Mouse (Mus musculus) kidney, embryonic 14.5 days (tissue): Measurements from ENCODE around the gene A730071L15Rik. TPM values are rescaled to one million over a fixed set of nuclear protein-coding genes. Genes with fewer than 3 reads are reported as not detected.

Experiments
- ATAC-seq: fragments of 200-750 bp; cut with Nextera tagmentation; 2 replicates; pipeline ENCODE4 v1.8.0; 2017; ENCODE audit warnings: moderate number of reproducible peaks, mild to moderate bottlenecking, moderate TSS enrichment, moderate library complexity; ENCODE audit not compliant: low FRiP score, low TSS enrichment
- H3K27ac ChIP-seq: fragments of 300-500 bp; sonication (generic); 2 replicates; pipeline ENCODE4 v1.5.1; 2014; ENCODE audit warnings: low read depth, mild to moderate bottlenecking, low read length, moderate library complexity, mixed read lengths
- H3K27me3 ChIP-seq: fragments of 300-500 bp; sonication (generic); 2 replicates; pipeline ENCODE4 v1.6.1; 2014; ENCODE audit warnings: mild to moderate bottlenecking, low read length; ENCODE audit not compliant: control insufficient read depth, insufficient read depth
- H3K36me3 ChIP-seq: fragments of 300-500 bp; sonication (generic); 2 replicates; pipeline ENCODE4 v1.6.1; 2014; ENCODE audit warnings: low read length, mixed read lengths; ENCODE audit not compliant: control insufficient read depth, insufficient read depth
- H3K4me1 ChIP-seq: fragments of 300-500 bp; sonication (generic); 2 replicates; pipeline ENCODE4 v1.6.1; 2014; ENCODE audit warnings: low read length, mixed read lengths; ENCODE audit not compliant: control insufficient read depth, insufficient read depth
- H3K4me2 ChIP-seq: fragments of 300-500 bp; sonication (generic); replicated peaks from 2 replicates; pipeline ENCODE4 v1.6.1; 2014; ENCODE audit warnings: low read depth, mild to moderate bottlenecking, low read length
- H3K4me3 ChIP-seq: fragments of 300-500 bp; sonication (generic); 2 replicates; pipeline ENCODE4 v1.5.1; 2014; ENCODE audit warnings: mild to moderate bottlenecking, low read length
- H3K9ac ChIP-seq: fragments of 300-500 bp; sonication (generic); 2 replicates; pipeline ENCODE4 v1.6.1; 2014; ENCODE audit warnings: low read depth, mild to moderate bottlenecking, low read length, moderate library complexity
- H3K9me3 ChIP-seq: fragments of 300-500 bp; sonication (generic); 2 replicates; pipeline ENCODE4 v1.6.1; 2016; ENCODE audit warnings: low read length; ENCODE audit not compliant: control insufficient read depth
- WGBS: fragments of 180-500 bp; shearing (Covaris S2); extraction: QIAGEN DNeasy Blood & Tissue Kit; methylation state at CpG from one replicate; pipeline ENCODE4 v1.1.7; 2014; 5-methylcytosine and 5-hydroxymethylcytosine counted together
- polyA plus RNA-seq: library from polyadenylated mRNA; unstranded; fragments of >200 nt; fragmentation: Nextera tagmentation; extraction: Ambion mirVana; gene quantifications from 2 replicates; pipeline ENCODE4 v1.2.1, GENCODE M21; 2014

The A730071L15Rik gene
- polyA plus RNA-seq, 1 experiment from 2014 or later: 0.74 TPM

DNA sequence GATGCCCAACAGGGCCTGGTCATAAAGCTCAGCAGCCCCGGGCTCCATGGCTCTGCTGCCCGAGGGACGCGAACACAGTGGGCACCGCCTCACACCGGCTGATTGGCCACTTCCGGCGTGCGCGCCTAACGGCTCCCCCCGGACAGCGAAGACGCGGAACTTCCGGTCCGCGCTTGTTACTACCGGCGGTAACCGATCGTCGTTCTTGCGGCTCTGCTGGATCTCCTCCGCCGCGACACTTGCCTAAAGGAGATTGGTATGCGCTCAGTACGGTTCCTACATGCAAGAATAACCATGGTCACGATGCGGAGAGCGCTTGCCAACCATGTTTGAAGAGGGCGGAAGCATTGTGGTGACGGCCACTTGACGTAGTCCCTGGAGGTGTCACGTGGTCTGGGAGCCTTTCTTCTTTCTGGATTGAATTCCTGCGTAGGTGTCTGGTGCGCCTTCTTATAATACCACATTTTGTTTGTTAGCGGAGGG, 299 bp downstream of the A730071L15Rik start, which contains the start of gene Nudcd3:
TSS of gene Nudcd3 (minus strand) at position 329 of the 483 bp plus-strand sequence.
- under 1% methylated on average over 39 of the region's 39 CpGs for WGBS
- Histone ChIP-seq H3K36me3 (no peaks in the 10 kb centered on the region), H3K4me3 (peak within 1 kb of the TSS; percentile 78), H3K27ac (peak within 1 kb of the TSS; percentile 98), H3K9ac (peak within 1 kb of the TSS; percentile 91), H3K4me2 (peak within 1 kb of the TSS; percentile 70), H3K9me3 (no peaks in the 10 kb centered on the region), H3K4me1 (peaks cover 12% of the 10 kb centered on the region), H3K27me3 (no peaks in the 10 kb centered on the region)
- peak; percentile 96 for ATAC-seq

DNA sequence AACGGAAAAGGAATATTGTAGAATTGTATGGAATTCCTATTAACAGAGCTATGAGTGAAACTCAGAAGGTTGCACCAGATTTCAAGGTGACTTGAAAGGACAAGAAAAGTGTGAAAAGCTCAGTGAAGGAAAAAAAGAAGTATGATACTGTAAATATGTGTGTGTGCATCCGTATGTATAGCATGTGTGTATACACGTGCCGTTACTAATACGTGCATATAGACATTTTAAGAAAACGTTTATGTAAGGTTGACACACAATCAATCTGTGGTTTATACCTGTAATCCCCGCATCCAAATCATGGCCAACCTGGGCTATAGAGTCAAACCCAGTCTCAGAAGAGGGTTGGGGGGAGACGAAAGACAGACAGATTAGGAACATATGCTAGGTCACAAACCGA, 741 bp downstream of the A730071L15Rik start:
- peak overlapping the region; percentile 78 for H3K4me3 ChIP-seq
- H3K9me3 ChIP-seq: no peaks in the 10 kb centered on the region
- peak overlapping the region; percentile 98; the same call in 1 of the 2 replicates for H3K27ac ChIP-seq
- no peaks in the 10 kb centered on the region for H3K27me3 ChIP-seq
- H3K4me2 ChIP-seq: peak overlapping the region; percentile 70
- H3K36me3 ChIP-seq: no peaks in the 10 kb centered on the region
- no peak for ATAC-seq
- H3K9ac ChIP-seq: peak overlapping the region; percentile 91
- WGBS: 27% methylated on average over 9 of the region's 9 CpGs
- peaks cover 12% of the 10 kb centered on the region for H3K4me1 ChIP-seq

DNA sequence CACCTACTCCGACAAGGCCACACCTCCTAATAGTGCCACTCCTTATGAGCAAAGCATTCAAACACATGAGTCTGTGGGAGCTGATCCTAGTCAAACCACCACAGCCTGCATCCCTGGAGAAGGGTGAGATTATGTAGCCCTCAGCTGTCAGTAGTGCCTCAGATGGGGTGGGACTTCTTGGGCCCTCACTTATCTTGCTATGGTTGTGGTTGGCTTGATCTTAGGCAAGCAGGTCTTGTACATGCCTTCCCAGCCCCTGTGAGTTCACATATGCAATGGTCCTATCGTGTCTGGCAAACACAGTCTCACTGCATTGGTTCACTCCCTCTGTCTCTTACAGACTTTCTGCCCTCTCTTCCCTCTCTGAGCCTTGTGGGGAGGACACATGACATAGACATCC, 7.3 kb downstream of the A730071L15Rik start:
- WGBS: 81% methylated on average over 2 of the region's 2 CpGs
- H3K4me3 ChIP-seq: no peak overlapping the region
- no peak overlapping the region for H3K9ac ChIP-seq
- H3K27me3 ChIP-seq: no peaks in the 10 kb centered on the region
- no peaks in the 10 kb centered on the region for H3K4me1 ChIP-seq
- no peaks in the 10 kb centered on the region for H3K36me3 ChIP-seq
- no peak for ATAC-seq
- no peak overlapping the region for H3K27ac ChIP-seq
- H3K4me2 ChIP-seq: no peak overlapping the region
- H3K9me3 ChIP-seq: no peaks in the 10 kb centered on the region

DNA sequence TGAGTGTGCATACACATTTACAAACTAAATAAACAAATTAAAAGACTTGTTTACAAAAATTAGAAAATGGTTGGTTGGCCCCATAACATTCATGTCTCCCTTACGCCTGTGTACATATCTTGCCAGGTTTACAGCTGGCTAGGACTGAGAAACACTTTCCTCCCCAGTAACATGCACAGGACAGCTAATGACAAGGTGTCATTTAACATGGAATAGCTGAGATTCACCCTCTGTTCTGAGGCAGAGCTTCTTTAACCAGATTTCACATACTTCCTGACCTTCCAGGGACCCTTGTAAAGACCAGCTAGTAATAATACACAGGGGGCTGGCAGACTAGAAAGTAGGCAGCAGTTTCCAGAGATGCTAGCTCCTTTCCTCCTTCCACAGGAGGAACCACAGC, 8.3 kb downstream of the A730071L15Rik start:
- WGBS: 92% methylated on average over 1 of the region's 1 CpGs
- H3K4me2 ChIP-seq: no peak overlapping the region
- ATAC-seq: no peak
- no peaks in the 10 kb centered on the region for H3K27me3 ChIP-seq
- H3K36me3 ChIP-seq: no peaks in the 10 kb centered on the region
- no peaks in the 10 kb centered on the region for H3K9me3 ChIP-seq
- H3K4me1 ChIP-seq: no peaks in the 10 kb centered on the region
- no peak overlapping the region for H3K4me3 ChIP-seq
- H3K9ac ChIP-seq: no peak overlapping the region
- H3K27ac ChIP-seq: no peak overlapping the region

DNA sequence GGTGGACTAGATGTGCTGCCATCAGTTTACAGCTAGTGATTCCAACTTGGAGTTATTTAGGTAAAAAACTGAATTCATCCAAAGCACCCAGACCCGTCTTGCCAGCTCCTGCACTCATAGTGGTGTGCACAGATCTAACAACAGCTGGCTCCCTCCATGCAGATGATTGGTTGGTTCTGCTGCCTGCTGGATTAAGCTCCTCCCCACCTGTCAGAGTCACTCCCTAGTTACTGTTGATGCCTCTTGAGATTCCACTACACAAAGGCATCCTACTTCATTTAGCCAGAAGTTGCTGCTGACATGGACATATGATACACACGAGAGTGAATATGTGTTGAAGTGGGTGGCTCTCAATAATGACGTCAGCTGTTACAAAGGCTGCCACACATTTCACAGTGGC, 17.0 kb downstream of the A730071L15Rik start:
- Histone ChIP-seq H3K36me3 (no peaks in the 10 kb centered on the region), H3K9me3 (no peaks in the 10 kb centered on the region), H3K4me1 (no peaks in the 10 kb centered on the region), H3K27me3 (no peaks in the 10 kb centered on the region), H3K4me3 (no peak overlapping the region), H3K27ac (no peak overlapping the region), H3K4me2 (no peak overlapping the region), H3K9ac (no peak overlapping the region)
- ATAC-seq: no peak
- 66% methylated on average over 3 of the region's 3 CpGs for WGBS

- H3K27ac ChIP-seq: no peak overlapping the region
- ATAC-seq: no peak
- no peaks in the 10 kb centered on the region for H3K4me1 ChIP-seq
- H3K9ac ChIP-seq: no peak overlapping the region
- no peak overlapping the region for H3K4me3 ChIP-seq
- no peaks in the 10 kb centered on the region for H3K27me3 ChIP-seq
- no peaks in the 10 kb centered on the region for H3K9me3 ChIP-seq
- no peak overlapping the region for H3K4me2 ChIP-seq
- 77% methylated on average over 11 of the region's 11 CpGs for WGBS
- no peaks in the 10 kb centered on the region for H3K36me3 ChIP-seq
These were observed 18.5 kb downstream of the A730071L15Rik start for GRCm38 (mm10) chr11:6218189-6218896.

DNA sequence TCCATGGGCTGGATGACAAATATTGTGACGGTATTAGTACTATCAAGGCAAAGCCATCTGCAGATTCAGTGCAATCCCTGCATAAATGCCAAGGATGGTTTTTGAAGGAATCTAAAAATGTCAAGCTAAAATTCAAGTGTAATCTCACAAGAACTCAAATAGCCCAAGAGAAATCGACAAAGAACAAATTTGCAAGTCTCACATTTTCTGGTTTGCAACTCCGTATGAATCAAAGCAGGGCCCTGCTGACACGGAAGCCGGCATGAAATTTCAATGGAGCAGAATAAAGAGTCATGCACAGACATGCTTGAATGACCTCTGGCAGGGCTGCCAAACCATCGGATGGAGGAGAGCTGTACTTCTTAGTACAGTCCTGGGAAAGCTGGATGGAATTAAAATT, 20.1 kb downstream of the A730071L15Rik start:
- Histone ChIP-seq H3K4me3 (no peak overlapping the region), H3K27me3 (no peaks in the 10 kb centered on the region), H3K4me2 (no peak overlapping the region), H3K27ac (no peak overlapping the region), H3K36me3 (no peaks in the 10 kb centered on the region), H3K9me3 (no peaks in the 10 kb centered on the region), H3K9ac (no peak overlapping the region), H3K4me1 (no peaks in the 10 kb centered on the region)
- WGBS: 82% methylated on average over 6 of the region's 6 CpGs
- no peak for ATAC-seq

DNA sequence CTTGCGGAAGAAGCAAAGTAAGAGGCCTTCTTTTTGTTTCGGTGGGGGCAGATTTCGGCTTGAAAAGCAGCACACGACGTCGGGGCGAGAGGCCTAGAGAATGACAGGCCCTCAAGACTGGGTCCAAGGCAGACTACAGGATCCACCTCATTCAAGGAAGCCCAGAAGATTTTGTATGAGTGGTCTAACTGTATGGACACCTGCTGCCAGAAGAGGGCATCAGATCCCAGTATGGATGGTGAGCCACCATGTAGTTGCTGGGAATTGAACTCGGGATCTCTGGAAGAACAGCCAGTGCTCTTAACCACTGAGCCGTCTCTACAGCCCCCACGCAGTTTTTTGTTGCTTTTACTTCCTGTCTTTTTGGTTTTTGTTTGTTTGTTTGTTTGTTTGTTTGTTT, 22.4 kb downstream of the A730071L15Rik start:
- no peaks in the 10 kb centered on the region for H3K4me1 ChIP-seq
- H3K9ac ChIP-seq: no peak overlapping the region
- H3K9me3 ChIP-seq: no peaks in the 10 kb centered on the region
- H3K4me2 ChIP-seq: no peak overlapping the region
- H3K27ac ChIP-seq: no peak overlapping the region
- H3K27me3 ChIP-seq: no peaks in the 10 kb centered on the region
- 92% methylated on average over 10 of the region's 10 CpGs for WGBS
- no peaks in the 10 kb centered on the region for H3K36me3 ChIP-seq
- ATAC-seq: no peak
- no peak overlapping the region for H3K4me3 ChIP-seq

GRCm38 (mm10) chr11:6224541-6225229, 24.9 kb downstream of the A730071L15Rik start:
- Histone ChIP-seq H3K4me2 (no peak overlapping the region), H3K27me3 (no peaks in the 10 kb centered on the region), H3K4me3 (no peak overlapping the region), H3K36me3 (no peaks in the 10 kb centered on the region), H3K27ac (no peak overlapping the region), H3K9ac (no peak overlapping the region), H3K9me3 (no peaks in the 10 kb centered on the region), H3K4me1 (no peaks in the 10 kb centered on the region)
- ATAC-seq: 0 out of 2 replicates have a peak, but pooled peaks have one; percentile 55
- 69% methylated on average over 14 of the region's 14 CpGs for WGBS
